Mouse (Mus musculus) lung, adult 2 months (tissue): ENCODE results near the gene 1110008P14Rik.

Experiments used
- CTCF ChIP-seq: fragments of 200-500 bp; IDR thresholded peaks from 2 replicates; pipeline ENCODE4 v1.5.1; 2011; ENCODE audit warnings: mild to moderate bottlenecking, low read length, control low read depth; ENCODE audit not compliant: insufficient read depth
- POLR2A ChIP-seq: fragments of 200-500 bp; IDR thresholded peaks from 2 replicates; pipeline ENCODE4 v1.6.1; 2011; ENCODE audit warnings: low read depth, mild to moderate bottlenecking, control low read depth, low read length, borderline replicate concordance; ENCODE audit errors: extremely low read depth

GRCm38 (mm10) chr2:32354336-32354895, 27.3 kb downstream of the 1110008P14Rik start:
- TF ChIP-seq CTCF, result no peak
- TF ChIP-seq POLR2A, result no peak
